Mouse (Mus musculus) adrenal gland, adult 2 months (tissue): ENCODE data around the gene Il6st. TPM values are rescaled to one million over a fixed set of nuclear protein-coding genes. Genes with fewer than 3 reads are reported as not detected.
A peak's percentile ranks its signal among the peaks of the same experiment; 100 is the strongest.
"Not testable (repeated sequence)": the region's sequence is repeated elsewhere in the genome, so short reads cannot be mapped to it uniquely, and the experiment has no call there.

ENCODE experiments used
- DNase-seq: peaks from one replicate; pipeline ENCODE4 v3.0.0; 2021
- long read RNA-seq: library from polyadenylated mRNA; stranded (forward); transcript quantifications from one replicate; pipeline ENCODE4 v2.0.0, GENCODE M21; 2021
- polyA plus RNA-seq: library from polyadenylated mRNA; depleted of rRNA; stranded (reverse); fragments of >200 nt; gene quantifications from 2 replicates; pipeline ENCODE4 v1.2.3, GENCODE M21; 2012; rRNA removed
- total RNA-seq, 2 experiments: library from RNA; stranded (reverse); gene quantifications; 2 replicates each; pipeline ENCODE4 v1.2.3; 2021

Il6st gene
- total RNA-seq (100 to 1,000 TPM; 339 to 355 TPM), polyA plus RNA-seq (27.8 and 44.4 TPM in 2 replicates)
- long read RNA-seq, full-length matches to known transcripts: 49 of 68 reads
- long read RNA-seq, partial matches to known transcripts: 6 of 68 reads
- long read RNA-seq, other reads (novel, unspliced or antisense): 13 of 68 reads

- peak; percentile 99 for DNase-seq
Observed at GRCm38 (mm10) chr13:112463868-112464625, at the start of gene Il6st. Gene Il6st, plus strand, starts transcription at chr13:112464070.

- no peak for DNase-seq
Observed at GRCm38 (mm10) chr13:112415896-112416295, 48.0 kb upstream of the Il6st start.

GRCm38 (mm10) chr13:112416410-112417162 lies 47.3 kb upstream of the Il6st start:
- DNase-seq: no peak

GRCm38 (mm10) chr13:112417163-112417523 lies 46.7 kb upstream of the Il6st start:
- DNase-seq: no peak

- DNase-seq: no peak
Observed at GRCm38 (mm10) chr13:112417861-112418423, 45.9 kb upstream of the Il6st start.

GRCm38 (mm10) chr13:112418595-112418994 lies 45.3 kb upstream of the Il6st start:
- no peak for DNase-seq

- DNase-seq: no peak
Observed at GRCm38 (mm10) chr13:112424212-112424611, 39.7 kb upstream of the Il6st start.

GRCm38 (mm10) chr13:112424635-112425034 lies 39.2 kb upstream of the Il6st start:
- DNase-seq: peak; percentile 64

GRCm38 (mm10) chr13:112425181-112425654 lies 38.7 kb upstream of the Il6st start:
- peak; percentile 69 for DNase-seq

- DNase-seq: peak; percentile 26
Observed at GRCm38 (mm10) chr13:112426265-112427135, 37.4 kb upstream of the Il6st start.

GRCm38 (mm10) chr13:112427136-112427470 lies 36.8 kb upstream of the Il6st start:
- not testable (repeated sequence) for DNase-seq

- no peak for DNase-seq
Observed at GRCm38 (mm10) chr13:112427521-112427920, 36.3 kb upstream of the Il6st start.

GRCm38 (mm10) chr13:112433271-112433670 lies 30.6 kb upstream of the Il6st start:
- DNase-seq: no peak

GRCm38 (mm10) chr13:112435241-112436075 lies 28.4 kb upstream of the Il6st start:
- DNase-seq: no peak

GRCm38 (mm10) chr13:112436288-112436687 lies 27.6 kb upstream of the Il6st start:
- DNase-seq: no peak

- no peak for DNase-seq
Observed at GRCm38 (mm10) chr13:112438001-112438868, 25.6 kb upstream of the Il6st start.

- DNase-seq: no peak
Observed at GRCm38 (mm10) chr13:112439105-112439818, 24.6 kb upstream of the Il6st start.

- DNase-seq: peak; percentile 52
Observed at GRCm38 (mm10) chr13:112439917-112440361, 23.9 kb upstream of the Il6st start.

- DNase-seq: no peak
Observed at GRCm38 (mm10) chr13:112440668-112441067, 23.2 kb upstream of the Il6st start.
